Mouse (Mus musculus) testis, adult 2 months (tissue): Measurements from ENCODE around the gene Mpp3.

ENCODE experiments used
- CTCF ChIP-seq: fragments of 200-500 bp; IDR thresholded peaks from 2 replicates; pipeline ENCODE4 v1.5.1; 2012; ENCODE audit warnings: low read depth, mild to moderate bottlenecking, inconsistent platforms, low read length, moderate library complexity; ENCODE audit not compliant: control insufficient read depth, insufficient read depth, insufficient replicate concordance
- POLR2A ChIP-seq: fragments of 200-500 bp; IDR thresholded peaks from 2 replicates; pipeline ENCODE4 v1.6.1; 2012; ENCODE audit warnings: low read depth, mild to moderate bottlenecking, inconsistent platforms, low read length, moderate library complexity; ENCODE audit not compliant: control insufficient read depth

GRCm38 (mm10) chr11:101969835-101970234 is 58.4 kb downstream of the Mpp3 start:
- TF ChIP-seq CTCF (no peak), POLR2A (no peak)
